Mouse (Mus musculus) small intestine, adult 2 months (tissue): ENCODE results near the gene Dcbld2. TPM values are rescaled to one million over a fixed set of nuclear protein-coding genes. Genes with fewer than 3 reads are reported as not detected.

Source experiments
- H3K27ac ChIP-seq: fragments of 200-500 bp; 2 replicates; pipeline ENCODE4 v1.5.1; 2012; ENCODE audit warnings: low read depth, low read length, control low read depth, inconsistent platforms; ENCODE audit not compliant: insufficient read depth
- H3K27me3 ChIP-seq: fragments of 200-500 bp; 2 replicates; pipeline ENCODE4 v1.6.1; 2012; ENCODE audit warnings: mild to moderate bottlenecking, moderate library complexity, low read length, inconsistent platforms; ENCODE audit not compliant: control insufficient read depth, insufficient read depth
- H3K36me3 ChIP-seq: fragments of 200-500 bp; 2 replicates; pipeline ENCODE4 v1.6.1; 2012; ENCODE audit warnings: mild to moderate bottlenecking, low read length, control low read depth, inconsistent platforms; ENCODE audit not compliant: control insufficient read depth, insufficient read depth
- H3K4me1 ChIP-seq: fragments of 200-500 bp; 2 replicates; pipeline ENCODE4 v1.6.1; 2012; ENCODE audit warnings: low read length, inconsistent platforms, mixed read lengths; ENCODE audit not compliant: control insufficient read depth, insufficient read depth, insufficient read length
- H3K4me3 ChIP-seq: fragments of 200-500 bp; 2 replicates; pipeline ENCODE4 v1.5.1; 2012; ENCODE audit warnings: low read depth, mild to moderate bottlenecking, control low read depth, inconsistent platforms, low read length, moderate library complexity
- CTCF ChIP-seq: fragments of 200-500 bp; IDR thresholded peaks from 2 replicates; pipeline ENCODE4 v1.5.1; 2012; ENCODE audit warnings: low read depth, mild to moderate bottlenecking, control low read depth, inconsistent platforms, low read length, moderate library complexity, mixed read lengths; ENCODE audit not compliant: insufficient replicate concordance, insufficient read length; ENCODE audit errors: extremely low read depth
- POLR2A ChIP-seq: fragments of 200-500 bp; IDR thresholded peaks from 2 replicates; pipeline ENCODE4 v1.6.1; 2012; ENCODE audit warnings: low read depth, mild to moderate bottlenecking, control low read depth, inconsistent platforms, low read length, moderate library complexity
- WGBS: fragments of 180-500 bp; shearing (Covaris S2); methylation state at CpG from one replicate; pipeline ENCODE4 v1.1.7; 2018; 5-methylcytosine and 5-hydroxymethylcytosine counted together
- polyA plus RNA-seq: library from polyadenylated mRNA; depleted of rRNA; stranded (reverse); fragments of >200 nt; gene quantifications from 2 replicates; pipeline ENCODE4 v1.2.3, GENCODE M21; 2012

Gene Dcbld2
- polyA plus RNA-seq, 1 experiment = 2.7 TPM

DNA sequence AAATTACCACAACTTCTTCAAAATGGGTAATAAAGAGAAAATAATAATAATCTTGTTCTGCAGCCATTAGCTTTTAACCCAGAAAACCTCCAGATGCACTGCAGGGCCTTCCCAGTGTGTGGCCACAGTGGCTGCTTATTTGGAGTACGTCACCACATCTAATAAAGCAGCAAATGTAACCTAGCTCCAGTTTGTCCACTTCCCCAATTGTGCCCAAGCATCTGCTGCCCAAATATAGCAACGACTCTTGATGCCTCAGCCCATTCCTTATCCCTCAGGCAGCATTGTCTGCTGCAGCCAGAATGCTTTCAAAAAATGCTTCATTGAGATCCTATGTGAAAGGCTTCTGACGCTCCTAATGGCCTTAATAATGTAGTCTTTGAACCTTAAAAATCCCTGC lies 66.6 kb downstream of the Dcbld2 start:
- no peak overlapping the region for H3K27ac ChIP-seq
- H3K4me1 ChIP-seq = peaks cover 10% of the 10 kb centered on the region; the same call in 1 of the 2 replicates
- 80% methylated on average over 3 of the region's 3 CpGs for WGBS
- peaks cover 37% of the 10 kb centered on the region for H3K36me3 ChIP-seq
- no peak overlapping the region for H3K4me3 ChIP-seq
- TF ChIP-seq CTCF = no peak
- no peak for TF ChIP-seq POLR2A
- H3K27me3 ChIP-seq = no peaks in the 10 kb centered on the region

DNA sequence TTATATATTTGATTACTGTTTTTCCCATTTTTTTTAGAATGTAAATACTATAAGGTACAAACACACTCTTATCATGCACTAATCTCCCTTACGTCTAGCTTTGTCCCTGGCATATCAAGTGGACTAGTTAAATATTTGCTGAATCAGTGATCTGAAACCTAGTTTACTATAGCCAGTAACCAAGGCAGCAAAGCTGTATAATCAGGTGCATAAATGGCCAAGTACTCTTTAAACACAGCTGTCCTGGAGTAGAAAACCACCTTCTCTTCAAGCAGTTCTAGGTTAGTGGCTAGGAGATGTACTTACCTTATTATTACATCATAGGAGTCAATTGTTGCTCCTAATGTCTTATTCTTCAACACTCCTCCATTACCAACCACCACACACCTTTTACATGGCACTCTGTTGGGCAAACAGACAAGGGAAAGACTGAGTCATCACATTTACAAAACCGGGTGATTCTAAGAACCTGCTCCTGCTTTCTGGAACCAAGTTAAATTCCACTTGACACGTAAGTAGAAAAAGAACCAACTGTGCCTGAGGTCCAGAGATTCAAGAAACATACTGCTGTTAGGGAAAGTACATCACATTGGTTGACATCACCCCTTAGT lies 67.4 kb downstream of the Dcbld2 start:
- TF ChIP-seq CTCF (no peak), POLR2A (no peak)
- Histone ChIP-seq H3K4me3 (no peak overlapping the region), H3K4me1 (peaks cover 10% of the 10 kb centered on the region; the same call in 1 of the 2 replicates), H3K27me3 (no peaks in the 10 kb centered on the region), H3K36me3 (peaks cover 37% of the 10 kb centered on the region), H3K27ac (no peak overlapping the region)
- WGBS = 55% methylated on average over 3 of the region's 3 CpGs

DNA sequence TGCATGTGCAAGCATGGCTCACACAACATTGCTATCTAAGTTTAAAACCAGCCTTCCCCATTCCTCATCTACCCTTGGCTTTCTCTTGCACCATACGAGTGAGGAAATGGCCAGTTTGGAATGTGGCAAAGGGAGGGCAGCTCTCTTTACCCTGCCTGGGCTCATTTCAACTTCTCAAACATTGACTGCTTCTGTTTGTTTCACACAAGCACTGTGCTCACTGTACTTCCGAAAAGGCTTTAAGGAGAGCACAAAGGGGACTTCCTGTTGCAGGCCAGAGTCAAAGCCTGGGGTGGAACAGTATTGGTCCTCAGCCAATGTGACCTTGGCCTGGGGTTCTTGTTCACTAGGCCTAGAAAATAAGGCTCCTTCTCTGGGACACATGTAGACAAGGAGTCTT lies 68.1 kb downstream of the Dcbld2 start:
- Histone ChIP-seq H3K27me3 (no peaks in the 10 kb centered on the region), H3K4me3 (no peak overlapping the region), H3K4me1 (peaks cover 10% of the 10 kb centered on the region; the same call in 1 of the 2 replicates), H3K27ac (peak overlapping the region; percentile 20; the same call in 1 of the 2 replicates), H3K36me3 (peaks cover 37% of the 10 kb centered on the region)
- WGBS = 48% methylated on average over 2 of the region's 2 CpGs
- TF ChIP-seq CTCF (no peak), POLR2A (no peak)

DNA sequence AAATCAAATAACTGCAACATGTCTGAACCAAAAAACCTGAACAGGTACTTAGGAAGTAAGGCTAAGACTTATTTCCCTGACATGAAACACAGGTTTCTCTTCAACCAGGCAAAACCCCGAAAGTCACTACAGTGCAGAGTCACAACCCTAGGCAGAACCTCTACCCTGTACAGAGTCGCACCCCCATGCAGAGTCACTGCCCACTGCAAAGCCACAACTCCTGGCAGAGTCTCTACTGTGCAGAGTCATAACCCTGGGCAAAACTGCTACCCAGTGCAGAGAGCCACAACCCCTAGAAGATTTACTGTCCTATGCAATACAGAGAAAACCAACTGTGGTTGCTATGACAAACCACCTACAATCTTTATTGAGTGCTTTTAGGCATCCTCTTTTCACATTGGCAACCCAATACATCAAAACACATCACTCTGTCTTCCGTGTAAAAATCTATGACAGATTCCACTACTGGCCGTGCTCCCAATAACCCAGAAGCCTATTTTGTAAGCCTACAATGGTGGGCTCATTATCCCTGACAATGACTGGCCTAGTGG lies 71.7 kb downstream of the Dcbld2 start:
- Histone ChIP-seq H3K36me3 (peaks cover 26% of the 10 kb centered on the region), H3K27me3 (no peaks in the 10 kb centered on the region), H3K27ac (no peak overlapping the region), H3K4me3 (no peak overlapping the region), H3K4me1 (peaks cover 12% of the 10 kb centered on the region; the same call in 1 of the 2 replicates)
- WGBS = 84% methylated on average over 4 of the region's 4 CpGs
- TF ChIP-seq POLR2A (no peak), CTCF (no peak)

DNA sequence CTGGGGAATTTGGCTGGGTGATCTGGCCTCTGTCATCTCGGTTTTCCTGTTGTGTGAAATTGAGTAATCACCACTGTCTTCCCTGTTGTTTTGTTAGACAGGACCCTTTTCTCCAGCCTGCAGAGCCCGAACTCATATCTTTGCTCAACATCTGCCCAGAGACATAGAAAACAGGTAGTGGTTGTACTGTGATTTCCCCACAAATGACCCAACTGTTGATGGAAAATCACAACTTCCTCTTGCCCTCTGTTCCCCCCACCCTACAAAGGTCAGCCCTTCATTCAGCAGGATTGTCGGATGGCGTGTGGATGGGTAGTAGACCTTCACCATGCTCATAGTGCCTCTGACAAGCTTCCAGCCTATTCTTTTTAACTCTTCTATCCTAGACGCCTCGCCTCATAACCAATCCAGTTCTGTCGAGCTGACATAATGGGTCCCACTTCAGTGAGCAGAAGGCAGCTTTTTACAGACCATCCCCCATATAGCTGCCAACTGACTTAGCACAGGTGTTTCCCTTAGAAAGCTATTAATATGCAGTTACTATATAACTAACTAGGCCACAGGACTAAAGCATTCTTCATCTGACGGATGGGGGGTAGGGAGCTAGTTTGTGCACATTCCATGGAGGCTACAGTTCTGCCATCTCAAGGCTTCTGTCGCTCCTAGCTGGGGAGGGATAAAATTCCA lies 73.1 kb downstream of the Dcbld2 start:
- Histone ChIP-seq H3K27ac (peak overlapping the region; percentile 45; the same call in 1 of the 2 replicates), H3K4me1 (peaks cover 7% of the 10 kb centered on the region; the same call in 1 of the 2 replicates), H3K4me3 (no peak overlapping the region), H3K27me3 (no peaks in the 10 kb centered on the region), H3K36me3 (peaks cover 23% of the 10 kb centered on the region)
- TF ChIP-seq POLR2A (no peak), CTCF (no peak)
- 81% methylated on average over 9 of the region's 9 CpGs for WGBS

DNA sequence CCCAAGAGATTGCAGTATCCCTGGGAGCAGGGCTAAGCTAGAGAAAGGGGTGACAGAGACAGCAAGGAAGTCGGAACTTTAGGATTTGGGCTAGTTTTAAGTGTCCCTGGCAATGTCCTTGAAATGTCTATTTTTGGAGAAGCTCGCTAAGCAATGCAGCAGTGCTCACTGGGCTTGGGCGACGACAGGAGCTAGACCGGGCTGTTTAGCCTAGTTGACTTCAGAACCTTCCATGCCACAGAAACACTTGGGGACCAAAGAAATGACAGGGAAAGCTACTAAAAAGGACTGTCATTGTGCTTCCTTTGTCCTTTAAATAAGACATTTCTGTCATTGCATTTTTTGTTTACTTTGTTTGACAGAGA lies 73.6 kb downstream of the Dcbld2 start:
- Histone ChIP-seq H3K27me3 (no peaks in the 10 kb centered on the region), H3K4me3 (no peak overlapping the region), H3K27ac (peak overlapping the region; percentile 45; the same call in 1 of the 2 replicates), H3K36me3 (peaks cover 23% of the 10 kb centered on the region), H3K4me1 (peaks cover 4% of the 10 kb centered on the region; the same call in 1 of the 2 replicates)
- no peak for TF ChIP-seq CTCF
- TF ChIP-seq POLR2A = no peak
- WGBS = 71% methylated on average over 5 of the region's 5 CpGs

DNA sequence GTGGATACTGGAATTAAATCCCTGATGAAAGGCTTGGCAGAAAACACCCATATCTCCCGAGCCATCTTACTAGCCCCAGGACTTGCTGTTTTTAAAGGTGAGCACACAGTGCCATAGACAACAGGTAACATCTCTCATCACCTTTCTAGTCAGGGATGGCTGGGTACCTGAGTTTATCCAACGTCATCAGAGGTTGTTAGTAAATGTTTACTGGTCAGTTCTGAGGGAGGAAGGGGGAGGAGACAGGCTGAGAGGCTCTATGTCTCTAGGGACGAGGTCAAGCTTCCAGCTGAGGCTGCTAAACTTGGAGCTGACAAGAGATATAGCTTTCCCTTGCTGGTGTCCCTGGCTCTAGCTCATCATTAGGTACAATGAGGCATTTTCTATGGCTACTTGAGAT lies 74.1 kb downstream of the Dcbld2 start:
- H3K4me3 ChIP-seq = no peak overlapping the region
- H3K27ac ChIP-seq = no peak overlapping the region
- H3K36me3 ChIP-seq = peaks cover 26% of the 10 kb centered on the region
- WGBS = 45% methylated on average over 3 of the region's 3 CpGs
- TF ChIP-seq CTCF (no peak), POLR2A (no peak)
- H3K4me1 ChIP-seq = peaks cover 4% of the 10 kb centered on the region; the same call in 1 of the 2 replicates
- no peaks in the 10 kb centered on the region for H3K27me3 ChIP-seq
